In the genomic region with DNA sequence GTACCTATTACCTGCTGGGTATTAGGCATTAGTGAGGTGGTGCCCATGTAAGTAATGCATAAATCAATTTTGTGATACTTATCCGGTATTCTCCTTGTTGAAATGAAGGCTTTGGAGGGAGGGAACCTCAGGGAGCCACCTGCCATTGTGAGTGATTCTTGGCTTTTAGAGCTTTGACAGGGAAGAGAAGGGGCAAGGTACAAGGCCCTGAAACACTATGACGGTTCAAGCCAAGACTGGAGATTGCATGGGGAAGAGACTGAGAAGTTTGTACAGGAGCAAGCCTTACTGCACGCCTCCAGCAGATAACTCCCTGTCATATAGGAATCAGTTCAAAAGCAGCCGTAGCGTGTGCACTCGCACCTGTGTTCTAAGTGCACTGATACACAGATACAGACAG, we compare ENCODE assay signal across 25 mouse cellular contexts.
DNase-seq lines count a peak whose midpoint lies in the region; ATAC-seq and TF ChIP-seq lines count a peak whose summit lies in the region.
"Had no signal": no experiment of that assay in that cellular context is flagged by ENCODE, and none has a peak within 500 bp of the region (broad histone marks: within the 10 kb centered on the region; RNA-seq: fewer than 3 reads in every experiment).

No protein-coding gene starts in this region.

- H3K27ac ChIP-seq in kidney, embryonic 14.5 days (ENCODE audit: low read depth, low read length): no peak overlapping the region
- no peak overlapping the region for H3K27ac ChIP-seq in kidney, adult 2 months (ENCODE audit: insufficient read depth, low read depth, low read length)
- H3K27ac ChIP-seq in liver, adult 2 months (replicated peaks; ENCODE audit: insufficient read depth, low read depth, low read length): no peak overlapping the region
- no peak overlapping the region for H3K27ac ChIP-seq in liver, postnatal 0 days (ENCODE audit: low read depth)
- H3K27ac ChIP-seq in intestine, postnatal 0 days (ENCODE audit: low read depth, low read length): no peak overlapping the region
- H3K27ac ChIP-seq: embryonic facial prominence, embryonic 10.5 days; embryonic facial prominence, embryonic 12.5 days; forebrain, embryonic 13.5 days had no signal

- H3K4me1 ChIP-seq in kidney, embryonic 14.5 days (ENCODE audit: control insufficient read depth, insufficient read depth, low read length): 0 out of 2 replicates have a peak, but pooled peaks cover 4% of the 10 kb centered on the region
- peaks cover 20% of the 10 kb centered on the region for H3K4me1 ChIP-seq in kidney, adult 2 months (ENCODE audit: control insufficient read depth, insufficient read depth, low read length)
- H3K4me1 ChIP-seq in liver, adult 2 months (ENCODE audit: control insufficient read depth, insufficient read depth, low read length): peaks cover 13% of the 10 kb centered on the region
- no peaks in the 10 kb centered on the region for H3K4me1 ChIP-seq in liver, postnatal 0 days (ENCODE audit: insufficient read depth)
- no peaks in the 10 kb centered on the region for H3K4me1 ChIP-seq in intestine, postnatal 0 days (replicated peaks; ENCODE audit: control insufficient read depth, insufficient read depth, low read length)
- H3K4me1 ChIP-seq: embryonic facial prominence, embryonic 10.5 days; embryonic facial prominence, embryonic 12.5 days; forebrain, embryonic 13.5 days had no signal

- H3K4me2 ChIP-seq in kidney, embryonic 14.5 days (replicated peaks; ENCODE audit: low read depth, low read length): no peak overlapping the region
- H3K4me2 ChIP-seq in liver, postnatal 0 days (ENCODE audit: low read depth, low read length): no peak overlapping the region
- H3K4me2 ChIP-seq in intestine, postnatal 0 days (replicated peaks; ENCODE audit: low read depth): no peak overlapping the region
- H3K4me2 ChIP-seq: embryonic facial prominence, embryonic 12.5 days; forebrain, embryonic 13.5 days had no signal

- no peaks in the 10 kb centered on the region for H3K9me3 ChIP-seq in kidney, embryonic 14.5 days (ENCODE audit: control insufficient read depth, low read length)
- H3K9me3 ChIP-seq in liver, postnatal 0 days (ENCODE audit: low read length): no peaks in the 10 kb centered on the region
- no peaks in the 10 kb centered on the region for H3K9me3 ChIP-seq in intestine, postnatal 0 days (ENCODE audit: control insufficient read depth)
- H3K9me3 ChIP-seq: embryonic facial prominence, embryonic 10.5 days; embryonic facial prominence, embryonic 12.5 days; forebrain, embryonic 13.5 days; G1E had no signal

- H3K9ac ChIP-seq in kidney, embryonic 14.5 days (ENCODE audit: low read depth, low read length): no peak overlapping the region
- no peak overlapping the region for H3K9ac ChIP-seq in liver, adult 2 months (ENCODE audit: low read depth, low read length)
- H3K9ac ChIP-seq in liver, postnatal 0 days (replicated peaks): no peak overlapping the region
- H3K9ac ChIP-seq in intestine, postnatal 0 days (ENCODE audit: low read depth, low read length): no peak overlapping the region
- H3K9ac ChIP-seq: embryonic facial prominence, embryonic 12.5 days; forebrain, embryonic 13.5 days had no signal

- H3K79me2 ChIP-seq in liver, adult 2 months (ENCODE audit: control insufficient read depth, insufficient read depth, low read length): no peaks in the 10 kb centered on the region

- no peak for ATAC-seq in kidney, embryonic 14.5 days (ENCODE audit: low FRiP score, low TSS enrichment)
- no peak for ATAC-seq in liver, postnatal 0 days
- ATAC-seq in intestine, postnatal 0 days: peak; percentile 46; the same call in 1 of the 2 replicates
- ATAC-seq: activated CD4-positive, CD25-positive, alpha-beta regulatory T cell, adult 4 months; CD4-positive, CD25-positive, alpha-beta regulatory T cell, adult 4 months; forebrain, embryonic 13.5 days; Patski had no signal

- 89% methylated on average over 6 of the region's 6 CpGs for WGBS in kidney, embryonic 14.5 days
- WGBS in kidney, adult 2 months: 77% methylated on average over 6 of the region's 6 CpGs
- 64% methylated on average over 6 of the region's 6 CpGs for WGBS in liver, adult 2 months
- WGBS in liver, postnatal 0 days (ENCODE audit: insufficient replicate concordance): 84% methylated on average over 6 of the region's 6 CpGs
- WGBS in intestine, postnatal 0 days: 53% methylated on average over 6 of the region's 6 CpGs

- no peaks in the 10 kb centered on the region for H3K27me3 ChIP-seq in kidney, embryonic 14.5 days (ENCODE audit: control insufficient read depth, insufficient read depth, low read length)
- no peaks in the 10 kb centered on the region for H3K27me3 ChIP-seq in kidney, adult 2 months (replicated peaks; ENCODE audit: control insufficient read depth, insufficient read depth, low read length)
- no peaks in the 10 kb centered on the region for H3K27me3 ChIP-seq in liver, adult 2 months (ENCODE audit: control insufficient read depth, insufficient read depth, low read length)
- H3K27me3 ChIP-seq in liver, postnatal 0 days (ENCODE audit: insufficient read depth, low read length): no peaks in the 10 kb centered on the region
- no peaks in the 10 kb centered on the region for H3K27me3 ChIP-seq in intestine, postnatal 0 days (replicated peaks; ENCODE audit: control insufficient read depth, insufficient read depth, low read length)
- H3K27me3 ChIP-seq: CH12.LX; embryonic facial prominence, embryonic 12.5 days; forebrain, embryonic 13.5 days; Patski had no signal

- H3K36me3 ChIP-seq in kidney, embryonic 14.5 days (ENCODE audit: control insufficient read depth, insufficient read depth, low read length): no peaks in the 10 kb centered on the region
- no peaks in the 10 kb centered on the region for H3K36me3 ChIP-seq in kidney, adult 2 months (ENCODE audit: control insufficient read depth, insufficient read depth, low read length)
- no peaks in the 10 kb centered on the region for H3K36me3 ChIP-seq in liver, adult 2 months (ENCODE audit: control insufficient read depth, insufficient read depth, low read length)
- H3K36me3 ChIP-seq in liver, postnatal 0 days (replicated peaks; ENCODE audit: insufficient read depth, low read length): no peaks in the 10 kb centered on the region
- H3K36me3 ChIP-seq in intestine, postnatal 0 days (ENCODE audit: control insufficient read depth, insufficient read depth): no peaks in the 10 kb centered on the region
- H3K36me3 ChIP-seq: embryonic facial prominence, embryonic 10.5 days; embryonic facial prominence, embryonic 12.5 days; G1E had no signal

- H3K4me3 ChIP-seq in kidney, embryonic 14.5 days (ENCODE audit: low read length): no peak overlapping the region
- no peak overlapping the region for H3K4me3 ChIP-seq in kidney, adult 2 months (ENCODE audit: insufficient read depth, low read depth, low read length)
- H3K4me3 ChIP-seq in liver, adult 2 months (ENCODE audit: insufficient read depth, low read depth, low read length): no peak overlapping the region
- H3K4me3 ChIP-seq in liver, postnatal 0 days (ENCODE audit: low read depth, low read length): no peak overlapping the region
- H3K4me3 ChIP-seq in intestine, postnatal 0 days (ENCODE audit: low read depth, low read length): no peak overlapping the region
- H3K4me3 ChIP-seq: embryonic facial prominence, embryonic 10.5 days; embryonic facial prominence, embryonic 12.5 days; forebrain, embryonic 13.5 days had no signal

- no peak for TF ChIP-seq POLR2A in kidney, adult 2 months (IDR thresholded peaks at IDR 0.05; ENCODE audit: low read depth, low read length)
- TF ChIP-seq POLR2A in liver, adult 2 months (IDR thresholded peaks at IDR 0.05; ENCODE audit: extremely low read depth, insufficient read depth, low read length): no peak

- TF ChIP-seq EP300 in liver, postnatal 0 days (IDR thresholded peaks at IDR 0.05; ENCODE audit: low read depth): no peak

- no peak for TF ChIP-seq CTCF in kidney, adult 2 months (conservative IDR thresholded peaks at IDR 0.05; ENCODE audit: insufficient read depth, insufficient read length, low read depth, low read length)
- TF ChIP-seq CTCF in liver, adult 2 months (IDR thresholded peaks at IDR 0.05; ENCODE audit: low read depth, low read length): no peak
- TF ChIP-seq CTCF in liver, postnatal 0 days (IDR thresholded peaks at IDR 0.05; ENCODE audit: low read depth): no peak
- no peak for TF ChIP-seq CTCF in intestine, postnatal 0 days (IDR thresholded peaks at IDR 0.05; ENCODE audit: low read depth)

- DNase-seq in kidney, adult 11 months: peak; percentile 20
- peak; percentile 70 for DNase-seq in kidney, adult 2 months
- DNase-seq in kidney, postnatal 10 days: no peak
- peak; percentile 62 for DNase-seq in liver, adult 2 months (ENCODE audit: extremely low read depth, low read depth, low spot score)
- no peak for DNase-seq in liver, postnatal 0 days
- DNase-seq in layer of hippocampus, postnatal 10 days (ENCODE audit: low spot score in 2 of 2): no peak
- DNase-seq: adrenal gland, adult 8-10 months; adrenal gland, postnatal 14 days; adrenal gland, postnatal 36 days; B cell, adult 2 months; cerebellum, adult 11-12 months; cerebellum, adult 2 months; cerebellum, adult 9-10 months; cerebellum, postnatal 10 days; cerebellum, postnatal 25 days had no signal

Comparison
In these comparisons a context has a peak if more than half of its experiments do, and no peak if none do; other contexts are left out.
1. DNase-seq: peak in kidney, adult 11 months (single experiment), kidney, adult 2 months (single experiment) and liver, adult 2 months (single experiment); none in kidney, postnatal 10 days (single experiment), liver, postnatal 0 days (single experiment) and layer of hippocampus, postnatal 10 days (0 of 2).